Mouse (Mus musculus) limb, embryonic 14.5 days (tissue): ENCODE measurements around the gene Nipal3. TPM values are rescaled to one million over a fixed set of nuclear protein-coding genes. Genes with fewer than 3 reads are reported as not detected.

Experiments used
- ATAC-seq: fragments of 200-750 bp; cut with Nextera tagmentation; 2 replicates; pipeline ENCODE4 v1.8.0; 2017; ENCODE audit warnings: low read depth, moderate number of reproducible peaks, moderate TSS enrichment; ENCODE audit not compliant: low FRiP score
- DNase-seq: peaks from one replicate; pipeline ENCODE4 v3.0.0-alpha.2; 2015; ENCODE audit warnings: low spot score
- H3K27ac ChIP-seq: fragments of 300-500 bp; sonication (generic); replicated peaks from 2 replicates; pipeline ENCODE4 v1.5.1; 2014; ENCODE audit warnings: low read depth, mild to moderate bottlenecking, low read length, moderate library complexity, mixed read lengths
- H3K27me3 ChIP-seq: fragments of 300-500 bp; sonication (generic); 2 replicates; pipeline ENCODE4 v1.6.1; 2014; ENCODE audit warnings: low read length, mixed read lengths; ENCODE audit not compliant: control insufficient read depth, insufficient read depth
- H3K36me3 ChIP-seq: fragments of 300-500 bp; sonication (generic); 2 replicates; pipeline ENCODE4 v1.6.1; 2014; ENCODE audit warnings: mild to moderate bottlenecking, low read length, moderate library complexity, mixed read lengths; ENCODE audit not compliant: control insufficient read depth, insufficient read depth
- H3K4me1 ChIP-seq: fragments of 300-500 bp; sonication (generic); 2 replicates; pipeline ENCODE4 v1.6.1; 2014; ENCODE audit warnings: antibody characterized with exemption, low read length, mixed read lengths; ENCODE audit not compliant: control insufficient read depth, insufficient read depth
- H3K4me2 ChIP-seq: fragments of 300-500 bp; sonication (generic); replicated peaks from 2 replicates; pipeline ENCODE4 v1.6.1; 2014; ENCODE audit warnings: low read depth, mild to moderate bottlenecking, low read length, moderate library complexity; ENCODE audit not compliant: severe bottlenecking
- H3K4me3 ChIP-seq: fragments of 300-500 bp; sonication (generic); replicated peaks from 2 replicates; pipeline ENCODE4 v1.5.1; 2014; ENCODE audit warnings: low read length
- H3K9ac ChIP-seq: fragments of 300-500 bp; sonication (generic); 2 replicates; pipeline ENCODE4 v1.6.1; 2014; ENCODE audit warnings: mild to moderate bottlenecking, low read depth, low read length, moderate library complexity; ENCODE audit not compliant: severe bottlenecking
- H3K9me3 ChIP-seq: fragments of 300-500 bp; sonication (generic); 2 replicates; pipeline ENCODE4 v1.6.1; 2016; ENCODE audit warnings: low read length; ENCODE audit not compliant: control insufficient read depth
- POLR2A ChIP-seq: fragments of 200-500 bp; IDR thresholded peaks from 2 replicates; pipeline ENCODE4 v1.8.0; 2012; ENCODE audit warnings: inconsistent platforms, mild to moderate bottlenecking, moderate library complexity, borderline replicate concordance; ENCODE audit not compliant: insufficient read depth, insufficient read length; ENCODE audit errors: extremely low read depth
- WGBS: fragments of 180-500 bp; shearing (Covaris S2); extraction: QIAGEN DNeasy Blood & Tissue Kit; methylation state at CpG from one replicate; pipeline ENCODE4 v1.1.7; 2014; 5-methylcytosine and 5-hydroxymethylcytosine counted together
- polyA plus RNA-seq, 2 experiments: library from polyadenylated mRNA; depleted of rRNA in 1 of 2; stranded (reverse) in 1 of 2; unstranded in 1 of 2; fragments of >200 nt; fragmentation: Nextera tagmentation in 1 of 2; extraction: Ambion mirVana in 1 of 2; gene quantifications; 2 replicates each; pipeline versions ENCODE4 v1.2.1 to v1.2.3; 2012 to 2014

The Nipal3 gene
- polyA plus RNA-seq, 2 experiments = 1.4 to 4.7 TPM

DNA sequence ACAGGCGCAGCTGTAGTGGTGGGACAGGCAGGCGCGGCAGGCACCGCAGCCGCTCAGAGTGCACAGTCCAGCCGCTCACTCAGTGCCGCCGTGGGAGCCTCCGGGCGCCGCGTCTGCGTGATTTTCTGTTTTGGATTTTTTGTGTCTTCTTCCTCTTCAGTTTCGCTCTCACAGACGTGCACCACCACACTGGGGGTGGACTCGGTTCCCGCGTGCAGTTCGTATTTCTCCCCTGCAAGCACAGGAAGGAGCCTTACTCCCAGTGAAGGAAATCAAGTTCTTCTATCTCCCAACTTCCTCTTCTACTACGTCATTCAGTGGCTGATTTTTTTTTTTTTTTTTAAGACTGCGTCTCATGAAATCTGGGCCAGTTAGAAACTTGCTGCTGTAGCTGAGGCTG, 78.5 kb downstream of the Nipal3 start:
- Histone ChIP-seq H3K9me3 (no peaks in the 10 kb centered on the region), H3K4me2 (no peak overlapping the region), H3K9ac (no peak overlapping the region), H3K4me1 (no peaks in the 10 kb centered on the region), H3K4me3 (no peak overlapping the region), H3K27me3 (no peaks in the 10 kb centered on the region), H3K36me3 (peaks cover 51% of the 10 kb centered on the region), H3K27ac (no peak overlapping the region)
- WGBS = 92% methylated on average over 21 of the region's 21 CpGs
- no peak for DNase-seq
- ATAC-seq = no peak
- TF ChIP-seq POLR2A = no peak

DNA sequence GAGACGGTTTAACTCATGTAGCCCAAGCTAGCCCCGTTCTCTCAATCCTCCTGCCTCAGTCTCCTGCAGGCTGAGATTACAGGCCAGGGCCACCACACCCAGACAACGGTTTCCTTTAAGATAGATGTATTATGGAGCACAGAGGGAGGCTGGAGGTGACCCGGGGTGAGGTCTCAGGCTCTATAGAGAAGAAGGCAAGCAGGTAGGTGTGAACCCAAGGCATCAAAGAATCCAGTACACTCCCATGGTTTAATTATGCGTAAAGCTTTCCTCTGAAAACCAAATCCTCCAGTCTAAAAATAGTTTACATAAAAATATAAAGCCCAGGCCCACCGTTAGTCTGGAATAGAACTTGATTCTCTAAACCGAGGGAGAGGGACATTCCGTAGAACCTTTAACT, 81.3 kb downstream of the Nipal3 start:
- Histone ChIP-seq H3K4me3 (no peak overlapping the region), H3K9me3 (no peaks in the 10 kb centered on the region), H3K27me3 (no peaks in the 10 kb centered on the region), H3K4me2 (no peak overlapping the region), H3K9ac (no peak overlapping the region), H3K36me3 (peaks cover 34% of the 10 kb centered on the region), H3K4me1 (no peaks in the 10 kb centered on the region), H3K27ac (no peak overlapping the region)
- no peak for ATAC-seq
- WGBS = 77% methylated on average over 8 of the region's 8 CpGs
- no peak for TF ChIP-seq POLR2A
- no peak for DNase-seq

GRCm38 (mm10) chr4:135411633-135412032, 83.2 kb downstream of the Nipal3 start:
- ATAC-seq = no peak; the same call in 1 of the 2 replicates
- WGBS = 31% methylated on average over 4 of the region's 4 CpGs
- peak; percentile 53 for DNase-seq
- peaks cover 22% of the 10 kb centered on the region; the same call in 1 of the 2 replicates for H3K36me3 ChIP-seq
- H3K4me3 ChIP-seq = no peak overlapping the region
- H3K4me1 ChIP-seq = no peaks in the 10 kb centered on the region
- H3K9me3 ChIP-seq = no peaks in the 10 kb centered on the region
- H3K27ac ChIP-seq = no peak overlapping the region
- TF ChIP-seq POLR2A = no peak
- no peaks in the 10 kb centered on the region for H3K27me3 ChIP-seq
- no peak overlapping the region for H3K9ac ChIP-seq
- H3K4me2 ChIP-seq = no peak overlapping the region

GRCm38 (mm10) chr4:135406180-135406579, 88.7 kb downstream of the Nipal3 start:
- no peak overlapping the region for H3K4me3 ChIP-seq
- no peaks in the 10 kb centered on the region for H3K4me1 ChIP-seq
- no peak for TF ChIP-seq POLR2A
- WGBS = 43% methylated on average over 5 of the region's 5 CpGs
- no peak for ATAC-seq
- no peaks in the 10 kb centered on the region for H3K9me3 ChIP-seq
- no peak overlapping the region for H3K4me2 ChIP-seq
- no peak overlapping the region for H3K27ac ChIP-seq
- peak; percentile 52 for DNase-seq
- H3K9ac ChIP-seq = no peak overlapping the region
- H3K36me3 ChIP-seq = no peaks in the 10 kb centered on the region
- H3K27me3 ChIP-seq = no peaks in the 10 kb centered on the region

- no peak for TF ChIP-seq POLR2A
- no peak for ATAC-seq
- H3K9me3 ChIP-seq = no peaks in the 10 kb centered on the region
- DNase-seq = no peak
- no peaks in the 10 kb centered on the region for H3K36me3 ChIP-seq
- no peaks in the 10 kb centered on the region for H3K4me1 ChIP-seq
- H3K4me3 ChIP-seq = no peak overlapping the region
- WGBS = 82% methylated on average over 2 of the region's 2 CpGs
- no peak overlapping the region for H3K9ac ChIP-seq
- H3K4me2 ChIP-seq = no peak overlapping the region
- H3K27ac ChIP-seq = no peak overlapping the region
- no peaks in the 10 kb centered on the region for H3K27me3 ChIP-seq
These were observed 89.9 kb downstream of the Nipal3 start for GRCm38 (mm10) chr4:135404916-135405315.

DNA sequence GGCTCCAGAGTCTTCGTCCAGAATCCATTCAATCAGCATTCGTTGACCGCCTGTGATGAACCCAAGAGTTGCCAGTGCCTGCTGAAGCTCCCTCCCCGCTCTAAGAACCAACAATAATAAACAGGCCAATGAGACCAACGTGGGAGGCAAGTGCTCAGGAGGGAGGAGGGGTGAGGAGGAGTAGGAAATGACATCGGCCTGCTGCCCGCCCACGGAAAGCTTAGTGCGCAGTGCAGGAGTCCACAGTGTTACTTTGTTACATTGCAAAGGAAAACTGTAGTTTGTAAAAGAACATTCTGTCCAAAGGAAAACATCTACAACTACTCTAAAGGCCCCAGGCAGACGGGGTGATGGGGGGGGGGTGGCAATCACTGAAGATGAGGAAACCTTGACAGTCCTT, 90.8 kb downstream of the Nipal3 start:
- 80% methylated on average over 10 of the region's 10 CpGs for whole genome bisulfite sequencing
- no peak for TF ChIP-seq POLR2A
- Histone ChIP-seq H3K9ac (no peak overlapping the region), H3K4me3 (no peak overlapping the region), H3K27me3 (0 out of 2 replicates have a peak, but pooled peaks cover 1% of the 10 kb centered on the region), H3K4me1 (no peaks in the 10 kb centered on the region), H3K36me3 (no peaks in the 10 kb centered on the region), H3K4me2 (no peak overlapping the region), H3K27ac (no peak overlapping the region), H3K9me3 (no peaks in the 10 kb centered on the region)
- ATAC-seq (no peak), DNase-seq (no peak)
